Mouse (Mus musculus): ENCODE measurements around the gene Grb2. TPM values are rescaled to one million over a fixed set of nuclear protein-coding genes. Genes with fewer than 3 reads are reported as not detected.

Grb2 gene
- polyA plus RNA-seq (2012; rRNA removed; ENCODE audit: low replicate concordance) = 25.3 and 37.6 TPM in 2 replicates

GRCm38 (mm10) chr11:115708209-115708876, at the start of gene Grb2:
Grb2 (minus strand) TSS chr11:115708597.

GRCm38 (mm10) chr11:115627705-115628464, 80.5 kb downstream of the Grb2 start, which contains the start of gene Slc25a19:
Slc25a19 (minus strand) TSS chr11:115628295.

GRCm38 (mm10) chr11:115612410-115613137, 95.8 kb downstream of the Grb2 start, which contains the start of gene Mif4gd:
Mif4gd (minus strand) TSS chr11:115612969.

GRCm38 (mm10) chr11:115603476-115604303, 104.7 kb downstream of the Grb2 start, which contains the start of the genes Mrps7 and Gga3:
Mrps7 (plus strand) TSS chr11:115603925.
Gga3 (minus strand) TSS chr11:115604051.

Other genes with a start within 250 kb of the Grb2 start
- 137 and 218 TPM in 2 replicates for gene Slc16a5, start 246.1 kb downstream of the Grb2 start, polyA plus RNA-seq (2012; rRNA removed; ENCODE audit: low replicate concordance)
- 17.0 and 21.2 TPM in 2 replicates for gene Armc7, start 232.9 kb downstream of the Grb2 start, polyA plus RNA-seq (2012; rRNA removed; ENCODE audit: low replicate concordance)
- gene Nt5c, start 216.7 kb downstream of the Grb2 start, polyA plus RNA-seq (2012; rRNA removed; ENCODE audit: low replicate concordance) = 74.7 and 121 TPM in 2 replicates
- gene Jpt1, start 194.2 kb downstream of the Grb2 start, polyA plus RNA-seq (2012; rRNA removed; ENCODE audit: low replicate concordance) = 285 and 464 TPM in 2 replicates
- 4.9 and 7.1 TPM in 2 replicates for gene Sumo2, start 172.3 kb downstream of the Grb2 start, polyA plus RNA-seq (2012; rRNA removed; ENCODE audit: low replicate concordance)
- 12.0 and 19.6 TPM in 2 replicates for gene Nup85, start 144.2 kb downstream of the Grb2 start, polyA plus RNA-seq (2012; rRNA removed; ENCODE audit: low replicate concordance)
- gene Mrps7, start 104.7 kb downstream of the Grb2 start, polyA plus RNA-seq (2012; rRNA removed; ENCODE audit: low replicate concordance) = 11.1 and 12.3 TPM in 2 replicates
- gene Gga3, start 104.5 kb downstream of the Grb2 start, polyA plus RNA-seq (2012; rRNA removed; ENCODE audit: low replicate concordance) = 15.5 and 28.9 TPM in 2 replicates
- 58.2 and 91.8 TPM in 2 replicates for gene Mif4gd, start 95.6 kb downstream of the Grb2 start, polyA plus RNA-seq (2012; rRNA removed; ENCODE audit: low replicate concordance)
- 18.3 and 22.2 TPM in 2 replicates for gene Slc25a19, start 80.3 kb downstream of the Grb2 start, polyA plus RNA-seq (2012; rRNA removed; ENCODE audit: low replicate concordance)
- gene Tmem94, start 56.8 kb upstream of the Grb2 start, polyA plus RNA-seq (2012; rRNA removed; ENCODE audit: low replicate concordance) = 87.6 and 103 TPM in 2 replicates
- gene Caskin2, start 105.0 kb upstream of the Grb2 start, polyA plus RNA-seq (2012; rRNA removed; ENCODE audit: low replicate concordance) = 30.2 and 41.0 TPM in 2 replicates
- 43.3 and 67.7 TPM in 2 replicates for gene Tsen54, start 106.1 kb upstream of the Grb2 start, polyA plus RNA-seq (2012; rRNA removed; ENCODE audit: low replicate concordance)
- 207 and 252 TPM in 2 replicates for gene Llgl2, start 115.5 kb upstream of the Grb2 start, polyA plus RNA-seq (2012; rRNA removed; ENCODE audit: low replicate concordance)
- 427 and 1,224 TPM in 2 replicates for gene Myo15b, start 149.8 kb upstream of the Grb2 start, polyA plus RNA-seq (2012; rRNA removed; ENCODE audit: low replicate concordance)
- gene Smim5, start 191.4 kb upstream of the Grb2 start, polyA plus RNA-seq (2012; rRNA removed; ENCODE audit: low replicate concordance) = 0.71 and 1.8 TPM in 2 replicates
- 6.3 and 7.1 TPM in 2 replicates for gene Smim6, start 203.4 kb upstream of the Grb2 start, polyA plus RNA-seq (2012; rRNA removed; ENCODE audit: low replicate concordance)
- 20.5 and 22.2 TPM in 2 replicates for gene Sap30bp, start 224.7 kb upstream of the Grb2 start, polyA plus RNA-seq (2012; rRNA removed; ENCODE audit: low replicate concordance)
- gene Recql5, start 224.9 kb upstream of the Grb2 start, polyA plus RNA-seq (2012; rRNA removed; ENCODE audit: low replicate concordance) = 11.2 and 15.0 TPM in 2 replicates